Mouse (Mus musculus): Measurements from ENCODE around the gene Bcas3.

- no peak for TF ChIP-seq EP300 (IDR thresholded peaks at IDR 0.05)
- TF ChIP-seq CTCF (IDR thresholded peaks at IDR 0.05), result no peak
These were observed 356.2 kb downstream of the Bcas3 start for GRCm38 (mm10) chr11:85709147-85709546.
